Comparison of ENCODE assay signal across 9 mouse cellular contexts in genomic region chr13:23506819-23507515, GRCm38 (mm10). TPM values are rescaled to one million over a fixed set of nuclear protein-coding genes. Genes with fewer than 3 reads are reported as not detected.
DNase-seq lines count a peak whose midpoint lies in the region; ATAC-seq and TF ChIP-seq lines count a peak whose summit lies in the region.
"Had no signal": no experiment of that assay in that cellular context is flagged by ENCODE, and none has a peak within 500 bp of the region (broad histone marks: within the 10 kb centered on the region; RNA-seq: fewer than 3 reads in every experiment).

No protein-coding gene starts in this region.

- TF ChIP-seq POLR2A in limb, embryonic 14.5 days (IDR thresholded peaks at IDR 0.05; ENCODE audit: borderline replicate concordance, extremely low read depth, insufficient read depth, insufficient read length) = no peak
- no peak for TF ChIP-seq POLR2A in cerebellum, adult 2 months (IDR thresholded peaks at IDR 0.05; ENCODE audit: borderline replicate concordance, insufficient read depth, low read length)

- no peak for TF ChIP-seq CTCF in stomach, postnatal 0 days (IDR thresholded peaks at IDR 0.05; ENCODE audit: low read depth)
- no peak for TF ChIP-seq CTCF in cerebellum, adult 2 months (IDR thresholded peaks at IDR 0.05; ENCODE audit: borderline replicate concordance, insufficient read depth, low read depth, low read length)

- WGBS in forebrain, embryonic 11.5 days = 11% methylated on average over 14 of the region's 14 CpGs
- 24% methylated on average over 14 of the region's 14 CpGs for WGBS in forebrain, embryonic 16.5 days
- WGBS in midbrain, embryonic 15.5 days = 20% methylated on average over 14 of the region's 14 CpGs
- 16% methylated on average over 14 of the region's 14 CpGs for WGBS in midbrain, embryonic 14.5 days
- WGBS in limb, embryonic 14.5 days = 32% methylated on average over 14 of the region's 14 CpGs
- 48% methylated on average over 14 of the region's 14 CpGs for WGBS in stomach, postnatal 0 days
- 59% methylated on average over 14 of the region's 14 CpGs for WGBS in cerebellum, adult 2 months

- no peak overlapping the region for H3K9ac ChIP-seq in forebrain, embryonic 11.5 days (ENCODE audit: low read length)
- H3K9ac ChIP-seq in forebrain, embryonic 16.5 days (replicated peaks; ENCODE audit: low read depth, low read length) = no peak overlapping the region
- no peak overlapping the region for H3K9ac ChIP-seq in midbrain, embryonic 15.5 days
- no peak overlapping the region for H3K9ac ChIP-seq in midbrain, embryonic 14.5 days (replicated peaks; ENCODE audit: low read length)
- H3K9ac ChIP-seq in limb, embryonic 14.5 days (ENCODE audit: low read depth, low read length, severe bottlenecking) = no peak overlapping the region
- H3K9ac ChIP-seq in stomach, postnatal 0 days (ENCODE audit: low read length) = no peak overlapping the region
- H3K9ac ChIP-seq: forebrain, postnatal 0 days had no signal

- H3K27ac ChIP-seq in forebrain, embryonic 11.5 days (ENCODE audit: low read depth, low read length) = no peak overlapping the region
- H3K27ac ChIP-seq in forebrain, embryonic 16.5 days (ENCODE audit: low read length) = no peak overlapping the region
- H3K27ac ChIP-seq in midbrain, embryonic 15.5 days = no peak overlapping the region
- no peak overlapping the region for H3K27ac ChIP-seq in midbrain, embryonic 14.5 days (replicated peaks; ENCODE audit: low read depth, low read length)
- H3K27ac ChIP-seq in limb, embryonic 14.5 days (replicated peaks; ENCODE audit: low read depth, low read length) = no peak overlapping the region
- no peak overlapping the region for H3K27ac ChIP-seq in stomach, postnatal 0 days (replicated peaks)
- no peak overlapping the region for H3K27ac ChIP-seq in cerebellum, adult 2 months (ENCODE audit: insufficient read depth, low read length)

- H3K36me3 ChIP-seq in forebrain, embryonic 11.5 days (ENCODE audit: control insufficient read depth, insufficient read depth, low read length) = no peaks in the 10 kb centered on the region
- no peaks in the 10 kb centered on the region for H3K36me3 ChIP-seq in forebrain, embryonic 16.5 days (ENCODE audit: control insufficient read depth, insufficient read depth)
- H3K36me3 ChIP-seq in midbrain, embryonic 15.5 days (replicated peaks) = no peaks in the 10 kb centered on the region
- no peaks in the 10 kb centered on the region for H3K36me3 ChIP-seq in midbrain, embryonic 14.5 days (ENCODE audit: control insufficient read depth, insufficient read depth, low read length)
- H3K36me3 ChIP-seq in limb, embryonic 14.5 days (ENCODE audit: control insufficient read depth, insufficient read depth, low read length) = no peaks in the 10 kb centered on the region
- no peaks in the 10 kb centered on the region for H3K36me3 ChIP-seq in stomach, postnatal 0 days (ENCODE audit: control insufficient read depth, insufficient read depth, low read length)

- no peaks in the 10 kb centered on the region for H3K27me3 ChIP-seq in forebrain, embryonic 11.5 days (ENCODE audit: control insufficient read depth, insufficient read depth, low read length)
- no peaks in the 10 kb centered on the region for H3K27me3 ChIP-seq in forebrain, embryonic 16.5 days (replicated peaks; ENCODE audit: control insufficient read depth, insufficient read depth, low read length)
- H3K27me3 ChIP-seq in midbrain, embryonic 15.5 days (replicated peaks) = peaks cover 8% of the 10 kb centered on the region; the same call in 1 of the 2 replicates
- no peaks in the 10 kb centered on the region; the same call in 1 of the 2 replicates for H3K27me3 ChIP-seq in midbrain, embryonic 14.5 days (ENCODE audit: control insufficient read depth, insufficient read depth, low read length)
- H3K27me3 ChIP-seq in limb, embryonic 14.5 days (ENCODE audit: control insufficient read depth, insufficient read depth, low read length) = no peaks in the 10 kb centered on the region
- H3K27me3 ChIP-seq in stomach, postnatal 0 days (ENCODE audit: control insufficient read depth, insufficient read depth, low read length) = no peaks in the 10 kb centered on the region
- no peaks in the 10 kb centered on the region for H3K27me3 ChIP-seq in cerebellum, adult 2 months (ENCODE audit: control insufficient read depth, insufficient read depth, low read length)

- H3K4me3 ChIP-seq in forebrain, embryonic 11.5 days (ENCODE audit: low read depth, low read length) = no peak overlapping the region
- H3K4me3 ChIP-seq in forebrain, embryonic 16.5 days (replicated peaks; ENCODE audit: low read length) = no peak overlapping the region
- no peak overlapping the region for H3K4me3 ChIP-seq in midbrain, embryonic 15.5 days
- no peak overlapping the region for H3K4me3 ChIP-seq in midbrain, embryonic 14.5 days (replicated peaks; ENCODE audit: low read depth, low read length)
- 0 out of 2 replicates have a peak overlapping the region, but pooled peaks have one; percentile 4 for H3K4me3 ChIP-seq in limb, embryonic 14.5 days (replicated peaks; ENCODE audit: low read length)
- no peak overlapping the region for H3K4me3 ChIP-seq in stomach, postnatal 0 days (ENCODE audit: low read depth, low read length)
- H3K4me3 ChIP-seq in cerebellum, adult 2 months (replicated peaks; ENCODE audit: insufficient read depth, low read depth, low read length) = no peak overlapping the region

- peak overlapping the region; percentile 26; the same call in 1 of the 2 replicates for H3K4me2 ChIP-seq in forebrain, embryonic 11.5 days (ENCODE audit: low read depth, low read length, severe bottlenecking)
- H3K4me2 ChIP-seq in forebrain, embryonic 16.5 days (ENCODE audit: low read length) = no peak overlapping the region
- 0 out of 2 replicates have a peak overlapping the region, but pooled peaks have one; percentile 32 for H3K4me2 ChIP-seq in midbrain, embryonic 15.5 days
- no peak overlapping the region for H3K4me2 ChIP-seq in midbrain, embryonic 14.5 days (ENCODE audit: low read length)
- H3K4me2 ChIP-seq in limb, embryonic 14.5 days (replicated peaks; ENCODE audit: low read depth, low read length, severe bottlenecking) = peak overlapping the region; percentile 34; the same call in 1 of the 2 replicates
- H3K4me2 ChIP-seq in stomach, postnatal 0 days (replicated peaks; ENCODE audit: low read depth) = no peak overlapping the region

- no peak for TF ChIP-seq EP300 in stomach, postnatal 0 days (optimal IDR thresholded peaks at IDR 0.05)

- peaks cover 2% of the 10 kb centered on the region; the same call in 1 of the 2 replicates for H3K4me1 ChIP-seq in forebrain, embryonic 11.5 days (replicated peaks; ENCODE audit: control insufficient read depth, insufficient read depth, low read length)
- peaks cover 5% of the 10 kb centered on the region; the same call in 1 of the 2 replicates for H3K4me1 ChIP-seq in forebrain, embryonic 16.5 days (replicated peaks; ENCODE audit: control insufficient read depth, insufficient read depth, low read length)
- H3K4me1 ChIP-seq in midbrain, embryonic 15.5 days = peaks cover 6% of the 10 kb centered on the region
- 0 out of 2 replicates have a peak, but pooled peaks cover 6% of the 10 kb centered on the region for H3K4me1 ChIP-seq in midbrain, embryonic 14.5 days (ENCODE audit: control insufficient read depth, insufficient read depth, low read length)
- H3K4me1 ChIP-seq in limb, embryonic 14.5 days (ENCODE audit: control insufficient read depth, insufficient read depth, low read length) = 0 out of 2 replicates have a peak, but pooled peaks cover 6% of the 10 kb centered on the region
- H3K4me1 ChIP-seq in stomach, postnatal 0 days (replicated peaks; ENCODE audit: control insufficient read depth, insufficient read depth) = no peaks in the 10 kb centered on the region
- no peaks in the 10 kb centered on the region for H3K4me1 ChIP-seq in cerebellum, adult 2 months (ENCODE audit: control insufficient read depth, insufficient read depth, low read length)

- ATAC-seq in forebrain, embryonic 11.5 days (replicated peaks; ENCODE audit: low FRiP score) = no peak
- ATAC-seq in forebrain, embryonic 16.5 days = no peak
- ATAC-seq in midbrain, embryonic 15.5 days (replicated peaks) = no peak
- ATAC-seq in midbrain, embryonic 14.5 days (ENCODE audit: low FRiP score, low TSS enrichment) = no peak
- ATAC-seq in limb, embryonic 14.5 days (ENCODE audit: low FRiP score, low read depth) = no peak
- ATAC-seq in stomach, postnatal 0 days (ENCODE audit: low FRiP score, low TSS enrichment) = peak; percentile 29; the same call in 1 of the 2 replicates
- ATAC-seq: forebrain, postnatal 0 days had no signal

- no peaks in the 10 kb centered on the region for H3K9me3 ChIP-seq in forebrain, embryonic 11.5 days (ENCODE audit: control insufficient read depth, low read length)
- no peaks in the 10 kb centered on the region for H3K9me3 ChIP-seq in forebrain, embryonic 16.5 days (ENCODE audit: control insufficient read depth, low read length)
- H3K9me3 ChIP-seq in midbrain, embryonic 15.5 days = no peaks in the 10 kb centered on the region
- no peaks in the 10 kb centered on the region for H3K9me3 ChIP-seq in midbrain, embryonic 14.5 days (ENCODE audit: control insufficient read depth, low read length)
- no peaks in the 10 kb centered on the region for H3K9me3 ChIP-seq in limb, embryonic 14.5 days (ENCODE audit: control insufficient read depth, low read length)
- no peaks in the 10 kb centered on the region for H3K9me3 ChIP-seq in stomach, postnatal 0 days (ENCODE audit: control insufficient read depth, low read length)

- DNase-seq in forebrain, embryonic 11.5 days (ENCODE audit: low spot score) = peak; percentile 74
- no peak for DNase-seq in midbrain, embryonic 14.5 days
- DNase-seq in limb, embryonic 14.5 days (ENCODE audit: low spot score) = no peak
- no peak for DNase-seq in stomach, postnatal 0 days (ENCODE audit: low spot score)
- DNase-seq in cerebellum, adult 2 months = no peak
- DNase-seq in right cerebral cortex, postnatal 14 days = no peak

RNA-seq across cellular contexts. Expression of gene Btn2a2, which starts 18.3 kb away (rescaled TPM):
- polyA plus RNA-seq in forebrain, embryonic 11.5 days (2014; fragmentation: Nextera tagmentation; extraction: Ambion mirVana) = 0.48 and 0.59 TPM in 2 replicates
- polyA plus RNA-seq in forebrain, embryonic 16.5 days (2015; fragmentation: Nextera tagmentation; extraction: Ambion mirVana) = 0.18 TPM in 1 of 2 replicates, not detected in the other
- not detected in 2 replicates for polyA plus RNA-seq in midbrain, embryonic 15.5 days (2015; fragmentation: Nextera tagmentation; extraction: Ambion mirVana)
- polyA plus RNA-seq in midbrain, embryonic 14.5 days (2014; fragmentation: Nextera tagmentation; extraction: Ambion mirVana) = not detected in 2 replicates
- 0.62 and 0.79 TPM in 2 replicates for polyA plus RNA-seq in limb, embryonic 14.5 days (2012; rRNA removed)
- polyA plus RNA-seq in limb, embryonic 14.5 days (2014; fragmentation: Nextera tagmentation; extraction: Ambion mirVana) = 0.89 and 1.2 TPM in 2 replicates
- 0.04 and 0.07 TPM in 2 replicates for polyA plus RNA-seq in stomach, postnatal 0 days (2015; fragmentation: Nextera tagmentation; extraction: Ambion mirVana)
- polyA plus RNA-seq in cerebellum, adult 2 months (2012; rRNA removed) = 0.20 and 0.21 TPM in 2 replicates
- polyA plus RNA-seq: forebrain, postnatal 0 days had no signal

RNA-seq across cellular contexts. Expression of gene Hist1h4h, which starts 23.9 kb away (rescaled TPM):
- polyA plus RNA-seq in forebrain, embryonic 11.5 days (2014; fragmentation: Nextera tagmentation; extraction: Ambion mirVana) = 2.0 and 4.9 TPM in 2 replicates
- polyA plus RNA-seq in forebrain, embryonic 16.5 days (2015; fragmentation: Nextera tagmentation; extraction: Ambion mirVana) = 2.9 and 4.6 TPM in 2 replicates
- polyA plus RNA-seq in midbrain, embryonic 15.5 days (2015; fragmentation: Nextera tagmentation; extraction: Ambion mirVana) = 3.3 and 5.1 TPM in 2 replicates
- polyA plus RNA-seq in midbrain, embryonic 14.5 days (2014; fragmentation: Nextera tagmentation; extraction: Ambion mirVana) = 4.1 and 6.4 TPM in 2 replicates
- 18.2 and 19.2 TPM in 2 replicates for polyA plus RNA-seq in limb, embryonic 14.5 days (2012; rRNA removed)
- polyA plus RNA-seq in limb, embryonic 14.5 days (2014; fragmentation: Nextera tagmentation; extraction: Ambion mirVana) = 5.5 and 8.1 TPM in 2 replicates
- polyA plus RNA-seq in stomach, postnatal 0 days (2015; fragmentation: Nextera tagmentation; extraction: Ambion mirVana) = 13.7 and 18.3 TPM in 2 replicates
- polyA plus RNA-seq in cerebellum, adult 2 months (2012; rRNA removed) = 33.0 and 35.8 TPM in 2 replicates

RNA-seq across cellular contexts. Expression of gene Hist1h2af, which starts 26.7 kb away (rescaled TPM):
- 7.7 and 9.3 TPM in 2 replicates for polyA plus RNA-seq in forebrain, embryonic 11.5 days (2014; fragmentation: Nextera tagmentation; extraction: Ambion mirVana)
- polyA plus RNA-seq in forebrain, embryonic 16.5 days (2015; fragmentation: Nextera tagmentation; extraction: Ambion mirVana) = not detected in 2 replicates
- polyA plus RNA-seq in midbrain, embryonic 15.5 days (2015; fragmentation: Nextera tagmentation; extraction: Ambion mirVana) = 0.69 TPM in 1 of 2 replicates, not detected in the other
- polyA plus RNA-seq in midbrain, embryonic 14.5 days (2014; fragmentation: Nextera tagmentation; extraction: Ambion mirVana) = 3.4 and 4.6 TPM in 2 replicates
- 557 and 662 TPM in 2 replicates for polyA plus RNA-seq in limb, embryonic 14.5 days (2012; rRNA removed)
- 9.1 and 11.0 TPM in 2 replicates for polyA plus RNA-seq in limb, embryonic 14.5 days (2014; fragmentation: Nextera tagmentation; extraction: Ambion mirVana)
- 4.5 and 8.9 TPM in 2 replicates for polyA plus RNA-seq in stomach, postnatal 0 days (2015; fragmentation: Nextera tagmentation; extraction: Ambion mirVana)
- polyA plus RNA-seq in cerebellum, adult 2 months (2012; rRNA removed) = 0.60 and 2.4 TPM in 2 replicates
- polyA plus RNA-seq: forebrain, postnatal 0 days had no signal

RNA-seq across cellular contexts. Expression of gene Hist1h3g, which starts 28.3 kb away (rescaled TPM):
- 5.2 and 5.7 TPM in 2 replicates for polyA plus RNA-seq in forebrain, embryonic 11.5 days (2014; fragmentation: Nextera tagmentation; extraction: Ambion mirVana)
- 1.5 and 3.2 TPM in 2 replicates for polyA plus RNA-seq in forebrain, embryonic 16.5 days (2015; fragmentation: Nextera tagmentation; extraction: Ambion mirVana)
- 2.2 TPM in 1 of 2 replicates, not detected in the other for polyA plus RNA-seq in midbrain, embryonic 15.5 days (2015; fragmentation: Nextera tagmentation; extraction: Ambion mirVana)
- 0.77 and 1.4 TPM in 2 replicates for polyA plus RNA-seq in midbrain, embryonic 14.5 days (2014; fragmentation: Nextera tagmentation; extraction: Ambion mirVana)
- 32.6 and 62.7 TPM in 2 replicates for polyA plus RNA-seq in limb, embryonic 14.5 days (2012; rRNA removed)
- polyA plus RNA-seq in limb, embryonic 14.5 days (2014; fragmentation: Nextera tagmentation; extraction: Ambion mirVana) = 4.1 and 6.7 TPM in 2 replicates
- polyA plus RNA-seq in stomach, postnatal 0 days (2015; fragmentation: Nextera tagmentation; extraction: Ambion mirVana) = 2.3 and 3.4 TPM in 2 replicates
- 0.29 TPM in 1 of 2 replicates, not detected in the other for polyA plus RNA-seq in cerebellum, adult 2 months (2012; rRNA removed)

RNA-seq across cellular contexts. Expression of gene Hist1h2bh, which starts 36.2 kb away (rescaled TPM):
- 0.85 and 1.2 TPM in 2 replicates for polyA plus RNA-seq in forebrain, embryonic 11.5 days (2014; fragmentation: Nextera tagmentation; extraction: Ambion mirVana)
- polyA plus RNA-seq in forebrain, embryonic 16.5 days (2015; fragmentation: Nextera tagmentation; extraction: Ambion mirVana) = 0.23 and 0.47 TPM in 2 replicates
- 0.15 and 0.44 TPM in 2 replicates for polyA plus RNA-seq in midbrain, embryonic 15.5 days (2015; fragmentation: Nextera tagmentation; extraction: Ambion mirVana)
- 0.13 and 0.30 TPM in 2 replicates for polyA plus RNA-seq in midbrain, embryonic 14.5 days (2014; fragmentation: Nextera tagmentation; extraction: Ambion mirVana)
- polyA plus RNA-seq in limb, embryonic 14.5 days (2012; rRNA removed) = 5.2 and 6.1 TPM in 2 replicates
- 0.48 and 0.57 TPM in 2 replicates for polyA plus RNA-seq in limb, embryonic 14.5 days (2014; fragmentation: Nextera tagmentation; extraction: Ambion mirVana)
- polyA plus RNA-seq in stomach, postnatal 0 days (2015; fragmentation: Nextera tagmentation; extraction: Ambion mirVana) = 0.30 and 0.62 TPM in 2 replicates
- 0.33 and 0.34 TPM in 2 replicates for polyA plus RNA-seq in cerebellum, adult 2 months (2012; rRNA removed)

Comparison
In these comparisons a context has a peak if more than half of its experiments do, and no peak if none do; other contexts are left out.
1. H3K4me2 ChIP-seq: peak in forebrain, embryonic 11.5 days (single experiment), midbrain, embryonic 15.5 days (single experiment) and limb, embryonic 14.5 days (single experiment); none in forebrain, embryonic 16.5 days (single experiment), midbrain, embryonic 14.5 days (single experiment) and stomach, postnatal 0 days (single experiment).